Mouse (Mus musculus) kidney, postnatal 0 days (tissue): ENCODE results near the gene Tmem259. TPM values are rescaled to one million over a fixed set of nuclear protein-coding genes. Genes with fewer than 3 reads are reported as not detected.

Experiments
- ATAC-seq: fragments of 200-750 bp; cut with Nextera tagmentation; replicated peaks from 2 replicates; pipeline ENCODE4 v1.8.0; 2017; ENCODE audit warnings: low read depth, moderate number of reproducible peaks, moderate TSS enrichment, moderate library complexity; ENCODE audit not compliant: low FRiP score
- DNase-seq: peaks from one replicate; pipeline ENCODE4 v3.0.0-alpha.2; 2016; ENCODE audit warnings: low spot score
- H3K27ac ChIP-seq: fragments of 300-500 bp; sonication (generic); 2 replicates; pipeline ENCODE4 v1.5.1; 2014; ENCODE audit warnings: mild to moderate bottlenecking
- H3K27me3 ChIP-seq: fragments of 300-500 bp; sonication (generic); 2 replicates; pipeline ENCODE4 v1.6.1; 2014; ENCODE audit warnings: low read length, mixed read lengths; ENCODE audit not compliant: insufficient read depth
- H3K36me3 ChIP-seq: fragments of 300-500 bp; sonication (generic); 2 replicates; pipeline ENCODE4 v1.6.1; 2014; ENCODE audit warnings: low read length, mixed read lengths; ENCODE audit not compliant: insufficient read depth
- H3K4me1 ChIP-seq: fragments of 300-500 bp; sonication (generic); replicated peaks from 2 replicates; pipeline ENCODE4 v1.6.1; 2014; ENCODE audit warnings: antibody characterized with exemption, low read length, mixed read lengths; ENCODE audit not compliant: insufficient read depth
- H3K4me2 ChIP-seq: fragments of 300-500 bp; sonication (generic); 2 replicates; pipeline ENCODE4 v1.6.1; 2014; ENCODE audit warnings: mild to moderate bottlenecking, low read length, moderate library complexity, mixed read lengths
- H3K4me3 ChIP-seq: fragments of 300-500 bp; sonication (generic); replicated peaks from 2 replicates; pipeline ENCODE4 v1.5.1; 2014; ENCODE audit warnings: low read depth, low read length
- H3K9ac ChIP-seq: fragments of 300-500 bp; sonication (generic); 2 replicates; pipeline ENCODE4 v1.6.1; 2014; ENCODE audit warnings: low read depth, low read length
- H3K9me3 ChIP-seq: fragments of 300-500 bp; sonication (generic); replicated peaks from 2 replicates; pipeline ENCODE4 v1.6.1; 2016; ENCODE audit warnings: low read length, inconsistent platforms, mixed read lengths
- CTCF ChIP-seq: IDR thresholded peaks from 2 replicates; pipeline ENCODE4 v1.5.1; 2016; ENCODE audit warnings: antibody characterized with exemption, low read depth, mild to moderate bottlenecking, moderate library complexity
- WGBS: fragments of 180-500 bp; shearing (Covaris S2); extraction: QIAGEN DNeasy Blood & Tissue Kit; methylation state at CpG from one replicate; pipeline ENCODE4 v1.1.7; 2014; 5-methylcytosine and 5-hydroxymethylcytosine counted together
- polyA plus RNA-seq: library from polyadenylated mRNA; unstranded; fragments of >200 nt; fragmentation: Nextera tagmentation; extraction: Ambion mirVana; gene quantifications from 2 replicates; pipeline ENCODE4 v1.2.1, GENCODE M21; 2015

Gene Tmem259
- polyA plus RNA-seq, 1 experiment from 2014 or later = 26.6 TPM

- DNase-seq (no peak), ATAC-seq (no peak)
- 32% methylated on average over 6 of the region's 6 CpGs for WGBS
- no peak overlapping the region for H3K4me3 ChIP-seq
- peak overlapping the region; percentile 98 for H3K27ac ChIP-seq
- peaks cover 41% of the 10 kb centered on the region for H3K4me1 ChIP-seq
- no peaks in the 10 kb centered on the region for H3K27me3 ChIP-seq
- peak overlapping the region; percentile 69; the same call in 1 of the 2 replicates for H3K9ac ChIP-seq
- H3K36me3 ChIP-seq = 0 out of 2 replicates have a peak, but pooled peaks cover 5% of the 10 kb centered on the region
- no peaks in the 10 kb centered on the region for H3K9me3 ChIP-seq
- TF ChIP-seq CTCF = no peak
- peak overlapping the region; percentile 87 for H3K4me2 ChIP-seq
Measured at GRCm38 (mm10) chr10:79986232-79986878, 2.2 kb upstream of the Tmem259 start.

GRCm38 (mm10) chr10:79985334-79986231 lies 1.5 kb upstream of the Tmem259 start:
- Histone ChIP-seq H3K9ac (peak overlapping the region; percentile 69), H3K27me3 (no peaks in the 10 kb centered on the region), H3K27ac (peak overlapping the region; percentile 98), H3K4me2 (peak overlapping the region; percentile 87), H3K36me3 (0 out of 2 replicates have a peak, but pooled peaks cover 2% of the 10 kb centered on the region), H3K4me3 (peak overlapping the region; percentile 63), H3K9me3 (no peaks in the 10 kb centered on the region), H3K4me1 (peaks cover 41% of the 10 kb centered on the region)
- WGBS = 2% methylated on average over 35 of the region's 35 CpGs
- DNase-seq (peak; percentile 76), ATAC-seq (no peak)
- no peak for TF ChIP-seq CTCF

- WGBS = under 1% methylated on average over 22 of the region's 22 CpGs
- peaks cover 38% of the 10 kb centered on the region for H3K4me1 ChIP-seq
- TF ChIP-seq CTCF = no peak
Measured at GRCm38 (mm10) chr10:79984871-79985270, 741 bp upstream of the Tmem259 start.

DNA sequence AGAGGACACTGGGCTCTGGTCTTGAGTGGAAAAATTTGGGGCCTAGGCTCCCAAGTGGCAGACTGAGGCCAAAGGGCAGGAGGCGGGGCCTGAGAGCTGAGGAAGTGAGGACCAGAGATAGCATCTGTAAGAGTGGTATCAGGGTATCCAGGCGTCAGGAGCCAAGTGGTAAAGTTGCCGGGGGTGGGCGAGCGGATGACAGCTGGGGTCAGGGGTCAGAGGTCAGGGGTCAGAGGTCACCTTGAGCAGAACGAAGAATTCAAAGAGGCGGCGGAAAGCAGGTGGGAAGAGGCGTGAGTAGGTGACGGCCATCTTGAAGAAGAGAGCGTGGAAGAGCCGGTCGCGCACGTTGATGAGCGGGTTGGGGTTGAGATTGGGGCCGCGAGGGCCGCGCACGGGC lies 460 bp downstream of the Tmem259 start:
- peak overlapping the region; percentile 87 for H3K4me2 ChIP-seq
- DNase-seq = peak; percentile 66
- peaks cover 30% of the 10 kb centered on the region for H3K4me1 ChIP-seq
- ATAC-seq = no peak; the same call in 1 of the 2 replicates
- H3K27me3 ChIP-seq = no peaks in the 10 kb centered on the region
- no peak for TF ChIP-seq CTCF
- peaks cover 11% of the 10 kb centered on the region; the same call in 1 of the 2 replicates for H3K36me3 ChIP-seq
- peak overlapping the region; percentile 90 for H3K9ac ChIP-seq
- WGBS = 1% methylated on average over 9 of the region's 21 CpGs
- peak overlapping the region; percentile 63 for H3K4me3 ChIP-seq
- no peaks in the 10 kb centered on the region for H3K9me3 ChIP-seq
- peak overlapping the region; percentile 98 for H3K27ac ChIP-seq

More at GRCm38 (mm10) chr10:79984871-79985270, 741 bp upstream of the Tmem259 start:
- H3K4me3 ChIP-seq = peak overlapping the region; percentile 63
- H3K27me3 ChIP-seq = no peaks in the 10 kb centered on the region
- ATAC-seq = peak; percentile 92
- H3K9ac ChIP-seq = peak overlapping the region; percentile 90
- peak overlapping the region; percentile 87 for H3K4me2 ChIP-seq
- DNase-seq = peak; percentile 100
- peak overlapping the region; percentile 98 for H3K27ac ChIP-seq
- no peaks in the 10 kb centered on the region for H3K9me3 ChIP-seq
- 0 out of 2 replicates have a peak, but pooled peaks cover 2% of the 10 kb centered on the region for H3K36me3 ChIP-seq

DNA sequence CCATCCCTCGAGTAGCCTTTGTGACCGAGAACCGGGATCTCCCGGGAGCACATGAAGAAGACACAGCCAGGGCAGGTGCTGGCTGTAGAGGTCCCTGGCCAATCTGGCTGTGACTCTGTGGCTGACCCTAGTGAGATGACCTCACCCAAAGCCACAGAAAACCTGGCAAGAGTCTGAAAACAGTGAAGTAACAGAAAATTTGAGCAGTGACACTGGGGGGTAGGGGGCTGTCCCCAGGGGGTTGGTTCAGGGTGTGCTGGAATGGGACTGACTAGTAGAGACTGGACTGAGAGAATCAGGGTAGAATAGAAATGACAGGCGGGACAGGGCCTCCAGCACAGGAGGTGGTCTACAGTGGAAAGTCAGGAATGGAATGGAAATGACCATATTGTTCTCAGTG lies 925 bp downstream of the Tmem259 start:
- H3K36me3 ChIP-seq = peaks cover 14% of the 10 kb centered on the region
- H3K27me3 ChIP-seq = no peaks in the 10 kb centered on the region
- no peaks in the 10 kb centered on the region for H3K9me3 ChIP-seq
- 67% methylated on average over 5 of the region's 5 CpGs for WGBS
- ATAC-seq = no peak
- H3K27ac ChIP-seq = peak overlapping the region; percentile 98; the same call in 1 of the 2 replicates
- peaks cover 29% of the 10 kb centered on the region for H3K4me1 ChIP-seq
- no peak for TF ChIP-seq CTCF
- peak overlapping the region; percentile 63 for H3K4me3 ChIP-seq
- H3K9ac ChIP-seq = peak overlapping the region; percentile 90
- peak; percentile 8 for DNase-seq
- peak overlapping the region; percentile 87 for H3K4me2 ChIP-seq

DNA sequence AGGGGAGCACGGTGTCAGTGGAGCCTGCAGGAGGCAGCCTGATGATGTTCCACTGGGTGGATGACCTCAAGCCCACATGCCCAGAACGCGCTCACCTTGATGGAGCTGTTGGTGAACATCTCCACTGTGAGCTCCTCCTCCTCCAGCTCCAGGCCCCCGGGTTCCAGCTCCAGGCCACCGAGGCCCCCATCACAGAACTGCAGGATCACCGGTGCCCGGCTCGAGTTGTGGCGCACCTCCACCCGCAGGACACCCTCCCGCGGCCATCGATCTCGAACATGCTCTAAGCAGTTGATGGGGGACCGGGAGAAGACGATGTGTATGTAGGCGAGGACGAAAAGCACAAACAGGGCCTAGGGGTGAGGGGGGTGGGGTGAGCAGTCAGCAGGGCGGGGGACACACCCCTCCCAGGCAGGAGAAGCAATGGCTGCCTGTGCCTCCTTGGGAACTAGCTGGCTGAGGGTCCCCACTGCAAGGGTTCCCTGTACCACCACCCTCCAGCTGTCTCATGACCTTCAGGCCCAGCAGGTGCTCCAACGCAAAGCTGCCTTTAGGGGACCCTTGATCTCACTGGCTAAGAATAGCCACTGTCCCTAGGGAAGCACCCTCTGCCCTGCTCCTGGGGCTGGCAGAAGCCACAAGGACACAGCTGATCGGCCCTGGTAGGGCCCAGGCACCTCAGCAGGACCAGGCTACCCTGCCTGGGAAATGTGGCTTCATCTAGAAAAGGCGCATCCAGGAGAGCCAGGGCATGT lies 4.6 kb downstream of the Tmem259 start:
- no peak for ATAC-seq
- WGBS = 91% methylated on average over 22 of the region's 22 CpGs
- no peak for TF ChIP-seq CTCF
- Histone ChIP-seq H3K4me1 (peaks cover 12% of the 10 kb centered on the region), H3K9ac (no peak overlapping the region), H3K27ac (no peak overlapping the region), H3K4me2 (no peak overlapping the region), H3K4me3 (no peak overlapping the region), H3K9me3 (no peaks in the 10 kb centered on the region), H3K27me3 (no peaks in the 10 kb centered on the region), H3K36me3 (peaks cover 44% of the 10 kb centered on the region)
- DNase-seq = no peak
